Mouse (Mus musculus) spleen, adult 2 months (tissue): ENCODE results near the gene Sh2b1.

Experiments used
- CTCF ChIP-seq: fragments of 200-500 bp; IDR thresholded peaks from 2 replicates; pipeline ENCODE4 v1.5.1; 2011; ENCODE audit warnings: mild to moderate bottlenecking, inconsistent platforms; ENCODE audit not compliant: insufficient read depth, insufficient read length, insufficient replicate concordance; ENCODE audit errors: extremely low read depth
- POLR2A ChIP-seq: fragments of 200-500 bp; IDR thresholded peaks from 2 replicates; pipeline ENCODE4 v1.6.1; 2011; ENCODE audit warnings: low read depth, low read length, inconsistent platforms

GRCm38 (mm10) chr7:126464121-126464520 lies 11.1 kb downstream of the Sh2b1 start:
- no peak for TF ChIP-seq CTCF
- TF ChIP-seq POLR2A = no peak
